Mouse (Mus musculus) leukemia stem cell, adult 10-12 weeks (primary cell): ENCODE results near the gene Olfr910. TPM values are rescaled to one million over a fixed set of nuclear protein-coding genes. Genes with fewer than 3 reads are reported as not detected.

Experiments
- polyA plus RNA-seq: library from polyadenylated mRNA; stranded (reverse); fragments of >175 nt; gene quantifications from 2 replicates; pipeline ENCODE4 v1.2.3, GENCODE M21; 2012; ENCODE audit warnings: low replicate concordance

The Olfr910 gene
- polyA plus RNA-seq = 0.08 TPM in 1 of 2 replicates, not detected in the other

GRCm38 (mm10) chr9:38537549-38537948, at the start of gene Olfr910:
Gene Olfr910, plus strand, starts transcription at chr9:38537849.

DNA sequence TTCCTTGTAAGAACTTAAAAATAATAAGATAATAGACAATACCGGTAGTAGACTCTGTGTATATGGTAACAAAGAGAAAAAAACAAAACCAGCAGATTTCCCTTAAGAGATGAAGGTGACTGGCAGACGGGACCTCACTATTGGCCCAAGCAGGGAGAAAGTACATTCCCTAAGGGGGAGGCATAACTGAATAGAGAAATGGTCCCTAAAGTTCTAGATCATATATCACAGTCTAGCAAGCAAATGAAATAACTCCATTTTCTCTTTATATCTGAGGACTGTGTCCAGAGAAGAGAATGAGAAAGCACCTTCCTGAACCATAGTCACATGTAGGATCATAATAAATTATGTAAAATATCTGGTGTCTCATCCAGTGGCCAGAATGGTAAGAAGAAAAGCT, 42.1 kb upstream of the Olfr910 start, which contains the start of gene Olfr907:
TSS of gene Olfr907 (plus strand) at position 301 of the 400 bp plus-strand sequence.

GRCm38 (mm10) chr9:38521280-38521679, 16.4 kb upstream of the Olfr910 start, which contains the start of gene Olfr911-ps1:
Gene Olfr911-ps1, plus strand, starts transcription at chr9:38521580.

DNA sequence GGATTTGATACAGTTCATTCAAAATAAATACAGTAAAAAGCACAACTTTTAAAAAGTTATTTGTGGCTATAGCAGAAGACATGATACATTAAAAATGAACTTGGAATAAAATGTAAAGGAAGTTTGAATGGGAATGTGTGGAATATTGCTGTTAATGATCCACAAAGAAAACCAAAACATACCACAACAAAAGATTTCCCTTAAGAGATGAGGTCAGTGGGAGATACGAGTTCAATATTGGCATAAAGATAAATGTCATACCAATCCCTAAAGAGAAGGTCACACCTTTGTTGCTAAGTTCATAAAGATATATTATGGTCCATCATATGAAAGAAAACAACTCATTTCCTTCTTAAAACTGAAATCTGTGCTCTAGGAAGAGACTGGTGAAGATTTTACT, 42.2 kb downstream of the Olfr910 start, which contains the start of gene Olfr912:
TSS of gene Olfr912 (plus strand) at position 301 of the 400 bp plus-strand sequence.

Other genes with a start within 250 kb of the Olfr910 start
- not detected in 2 replicates for gene Olfr896-ps1, start 246.7 kb upstream of the Olfr910 start, polyA plus RNA-seq
- not detected in 2 replicates for gene Olfr25, start 208.8 kb upstream of the Olfr910 start, polyA plus RNA-seq
- not detected in 2 replicates for gene Olfr898, start 189.4 kb upstream of the Olfr910 start, polyA plus RNA-seq
- gene Olfr250, start 171.0 kb upstream of the Olfr910 start, polyA plus RNA-seq = not detected in 2 replicates
- not detected in 2 replicates for gene Olfr251, start 160.8 kb upstream of the Olfr910 start, polyA plus RNA-seq
- gene Olfr147, start 136.2 kb upstream of the Olfr910 start, polyA plus RNA-seq = not detected in 2 replicates
- not detected in 2 replicates for gene Olfr901, start 108.4 kb upstream of the Olfr910 start, polyA plus RNA-seq
- not detected in 2 replicates for gene Olfr902, start 90.2 kb upstream of the Olfr910 start, polyA plus RNA-seq
- gene Olfr904, start 74.7 kb upstream of the Olfr910 start, polyA plus RNA-seq = not detected in 2 replicates
- not detected in 2 replicates for gene Olfr905, start 66.7 kb upstream of the Olfr910 start, polyA plus RNA-seq
- gene Olfr906, start 50.8 kb upstream of the Olfr910 start, polyA plus RNA-seq = not detected in 2 replicates
- gene Olfr907, start 42.0 kb upstream of the Olfr910 start, polyA plus RNA-seq = not detected in 2 replicates
- not detected in 2 replicates for gene Olfr911-ps1, start 16.3 kb upstream of the Olfr910 start, polyA plus RNA-seq
- gene Olfr912, start 42.3 kb downstream of the Olfr910 start, polyA plus RNA-seq = not detected in 2 replicates
- not detected in 2 replicates for gene Olfr913, start 54.9 kb downstream of the Olfr910 start, polyA plus RNA-seq
- not detected in 2 replicates for gene Olfr914, start 67.3 kb downstream of the Olfr910 start, polyA plus RNA-seq
- not detected in 2 replicates for gene Olfr916, start 122.0 kb downstream of the Olfr910 start, polyA plus RNA-seq
- gene Olfr917, start 128.0 kb downstream of the Olfr910 start, polyA plus RNA-seq = not detected in 2 replicates
- not detected in 2 replicates for gene Olfr918, start 136.8 kb downstream of the Olfr910 start, polyA plus RNA-seq
- not detected in 2 replicates for gene Olfr919, start 165.8 kb downstream of the Olfr910 start, polyA plus RNA-seq
- gene Vwa5a, start 180.4 kb downstream of the Olfr910 start, polyA plus RNA-seq = 0.60 and 2.9 TPM in 2 replicates
- not detected in 2 replicates for gene Olfr920, start 214.4 kb downstream of the Olfr910 start, polyA plus RNA-seq
- not detected in 2 replicates for gene Olfr921, start 235.2 kb downstream of the Olfr910 start, polyA plus RNA-seq